Mouse (Mus musculus) MEL (cell line): ENCODE results near the gene Crygc. TPM values are rescaled to one million over a fixed set of nuclear protein-coding genes. Genes with fewer than 3 reads are reported as not detected.

Source experiments
- DNase-seq: peaks from one replicate; pipeline ENCODE4 v3.0.0; 2011; ENCODE audit warnings: low read depth, low spot score
- H3K27ac ChIP-seq: 2 replicates; pipeline ENCODE4 v1.5.1; 2012; ENCODE audit warnings: low read depth, mild to moderate bottlenecking, control low read depth, low read length, moderate library complexity; ENCODE audit not compliant: control insufficient read depth
- H3K27me3 ChIP-seq, 2 experiments: fragments of 150-350 bp in 1 of 2; sonication (generic) in 1 of 2; 2 replicates each; pipeline ENCODE4 v1.6.1; 2012; ENCODE audit warnings: low read length in 2 of 2, mild to moderate bottlenecking in 2 of 2, improper control_type of control experiment in 1 of 2, moderate library complexity in 1 of 2; ENCODE audit not compliant: insufficient read depth in 2 of 2, control insufficient read depth in 1 of 2
- H3K36me3 ChIP-seq, 2 experiments: 2 replicates each; pipeline ENCODE4 v1.6.1; 2012 to 2014; ENCODE audit warnings: low read length in 2 of 2, improper control_type of control experiment in 1 of 2, inconsistent platforms in 1 of 2, mild to moderate bottlenecking in 1 of 2; ENCODE audit not compliant: insufficient read depth in 2 of 2, control insufficient read depth in 1 of 2
- H3K4me1 ChIP-seq, 2 experiments: fragments of 150-350 bp in 1 of 2; sonication (generic) in 1 of 2; 2 replicates each; pipeline ENCODE4 v1.6.1; 2012; ENCODE audit warnings: low read length in 2 of 2, improper control_type of control experiment in 1 of 2, mild to moderate bottlenecking in 1 of 2; ENCODE audit not compliant: insufficient read depth in 2 of 2, control insufficient read depth in 1 of 2
- H3K4me3 ChIP-seq, 2 experiments: fragments of 150-350 bp in 1 of 2; sonication (generic) in 1 of 2; 2 replicates each; pipeline ENCODE4 v1.5.1; 2012; ENCODE audit warnings: low read depth in 2 of 2, low read length in 2 of 2, mild to moderate bottlenecking in 2 of 2, moderate library complexity in 2 of 2, control low read depth in 1 of 2, improper control_type of control experiment in 1 of 2; ENCODE audit not compliant: control insufficient read depth in 1 of 2, insufficient read depth in 1 of 2
- H3K79me2 ChIP-seq: 2 replicates; pipeline ENCODE4 v1.6.1; 2012; ENCODE audit warnings: mild to moderate bottlenecking, low read length, moderate library complexity; ENCODE audit not compliant: control insufficient read depth, poor library complexity, insufficient read depth
- H3K9ac ChIP-seq: 2 replicates; pipeline ENCODE4 v1.6.1; 2012; ENCODE audit warnings: low read depth, mild to moderate bottlenecking, control low read depth, low read length, moderate library complexity; ENCODE audit not compliant: control insufficient read depth, poor library complexity, severe bottlenecking
- H3K9me3 ChIP-seq: fragments of 150-350 bp; sonication (generic); replicated peaks from 2 replicates; pipeline ENCODE4 v1.6.1; 2012; ENCODE audit warnings: mild to moderate bottlenecking, low read length, improper control_type of control experiment, moderate library complexity; ENCODE audit not compliant: insufficient read depth
- ELF1 ChIP-seq: IDR thresholded peaks from 2 replicates; pipeline ENCODE4 v1.6.1; 2014; ENCODE audit warnings: low read depth, mild to moderate bottlenecking, inconsistent platforms, low read length, improper control_type of control experiment, moderate library complexity
- EP300 ChIP-seq, 2 experiments: IDR thresholded peaks; 2 replicates each; pipeline ENCODE4 v1.6.1; 2011; ENCODE audit warnings: improper control_type of control experiment in 2 of 2, low read length in 2 of 2, low read depth in 1 of 2, mild to moderate bottlenecking in 1 of 2
- JUND ChIP-seq: IDR thresholded peaks from 2 replicates; pipeline ENCODE4 v1.6.1; 2011; ENCODE audit warnings: low read depth, mild to moderate bottlenecking, improper control_type of control experiment, low read length
- KAT2A ChIP-seq: conservative IDR thresholded peaks from 2 replicates; pipeline ENCODE4 v1.6.1; 2012; ENCODE audit warnings: low read depth, low read length, improper control_type of control experiment, inconsistent platforms
- MAX ChIP-seq: IDR thresholded peaks from 2 replicates; pipeline ENCODE4 v1.6.1; 2011; ENCODE audit warnings: low read length, improper control_type of control experiment
- MAZ ChIP-seq: IDR thresholded peaks from 2 replicates; pipeline ENCODE4 v1.6.1; 2012; ENCODE audit warnings: low read depth, mild to moderate bottlenecking, inconsistent platforms, low read length, improper control_type of control experiment
- MXI1 ChIP-seq: IDR thresholded peaks from 2 replicates; pipeline ENCODE4 v1.6.1; 2011; ENCODE audit warnings: mild to moderate bottlenecking, low read depth, low read length, improper control_type of control experiment
- MYC ChIP-seq: IDR thresholded peaks from 2 replicates; pipeline ENCODE4 v1.6.1; 2011; ENCODE audit warnings: low read depth, mild to moderate bottlenecking, low read length, improper control_type of control experiment, moderate library complexity
- NRF1 ChIP-seq: IDR thresholded peaks from 2 replicates; pipeline ENCODE4 v1.6.1; 2014; ENCODE audit warnings: low read depth, mild to moderate bottlenecking, inconsistent platforms, low read length, improper control_type of control experiment, moderate library complexity; ENCODE audit not compliant: poor library complexity, insufficient read depth, severe bottlenecking
- POLR2AphosphoS2 ChIP-seq: IDR thresholded peaks from 2 replicates; pipeline ENCODE4 v1.6.1; 2011; ENCODE audit warnings: low read length, improper control_type of control experiment
- RAD21 ChIP-seq: IDR thresholded peaks from 2 replicates; pipeline ENCODE4 v1.6.1; 2011; ENCODE audit warnings: mild to moderate bottlenecking, low read depth, low read length, improper control_type of control experiment
- RCOR1 ChIP-seq: IDR thresholded peaks from 2 replicates; pipeline ENCODE4 v1.6.1; 2012; ENCODE audit warnings: low read depth, mild to moderate bottlenecking, inconsistent platforms, low read length, improper control_type of control experiment
- SMC3 ChIP-seq: IDR thresholded peaks from 2 replicates; pipeline ENCODE4 v1.6.1; 2011; ENCODE audit warnings: low read depth, low read length, improper control_type of control experiment
- TBP ChIP-seq: IDR thresholded peaks from 2 replicates; pipeline ENCODE4 v1.8.0; 2011; ENCODE audit warnings: low read depth, low read length, improper control_type of control experiment
- USF2 ChIP-seq, 2 experiments: IDR thresholded peaks; 2 replicates each; pipeline ENCODE4 v1.6.1; 2011 to 2012; ENCODE audit warnings: improper control_type of control experiment in 2 of 2, low read length in 2 of 2, borderline replicate concordance in 1 of 2, inconsistent platforms in 1 of 2, low read depth in 1 of 2, mild to moderate bottlenecking in 1 of 2; ENCODE audit not compliant: insufficient read depth in 1 of 2
- ZC3H11A ChIP-seq: IDR thresholded peaks from 2 replicates; pipeline ENCODE4 v1.6.1; 2012; ENCODE audit warnings: low read depth, mild to moderate bottlenecking, inconsistent platforms, low read length, improper control_type of control experiment
- ZMIZ1 ChIP-seq: IDR thresholded peaks from 2 replicates; pipeline ENCODE4 v1.6.1; 2012; ENCODE audit warnings: low read depth, mild to moderate bottlenecking, inconsistent platforms, low read length, improper control_type of control experiment, moderate library complexity
- polyA plus RNA-seq, 2 experiments: library from polyadenylated mRNA; stranded (reverse) in 1 of 2; unstranded in 1 of 2; fragments of >175 nt in 1 of 2; fragments of >200 nt in 1 of 2; gene quantifications; 2 replicates each; pipeline versions ENCODE4 v1.2.1 to v1.2.4; 2012; ENCODE audit warnings: low replicate concordance in 2 of 2, low read depth in 1 of 2; ENCODE audit not compliant: insufficient read length in 2 of 2, insufficient read depth in 1 of 2, missing spikeins in 1 of 2
- total RNA-seq: library from RNA; depleted of rRNA; stranded (reverse); fragments of 300-350 nt; gene quantifications from 2 replicates; pipeline ENCODE4 v1.2.3, GENCODE M21; 2012; rRNA removed

The Crygc gene
- total RNA-seq (not detected in 2 replicates), polyA plus RNA-seq (not detected)

- Histone ChIP-seq H3K27me3 (no peaks in the 10 kb centered on the region; a peak in 1 of 4 replicates), H3K9ac (no peak within 1 kb of the TSS), H3K9me3 (no peaks in the 10 kb centered on the region), H3K79me2 (no peaks in the 10 kb centered on the region), H3K4me1 (no peaks in the 10 kb centered on the region), H3K27ac (no peak within 1 kb of the TSS), H3K36me3 (no peaks in the 10 kb centered on the region), H3K4me3 (no peak within 1 kb of the TSS)
- no peak for DNase-seq
- no peak for TF ChIP-seq MAX
- no peak for TF ChIP-seq NRF1
- no peak for TF ChIP-seq RAD21
- no peak for TF ChIP-seq EP300 (IDR thresholded peaks at IDR 0.05; ENCODE audit: low read depth in 1 of 2, low read length in 2 of 2)
Observed at GRCm38 (mm10) chr1:65073589-65073988, at the start of gene Crygc. Gene Crygc, minus strand, starts transcription at chr1:65073689.

DNA sequence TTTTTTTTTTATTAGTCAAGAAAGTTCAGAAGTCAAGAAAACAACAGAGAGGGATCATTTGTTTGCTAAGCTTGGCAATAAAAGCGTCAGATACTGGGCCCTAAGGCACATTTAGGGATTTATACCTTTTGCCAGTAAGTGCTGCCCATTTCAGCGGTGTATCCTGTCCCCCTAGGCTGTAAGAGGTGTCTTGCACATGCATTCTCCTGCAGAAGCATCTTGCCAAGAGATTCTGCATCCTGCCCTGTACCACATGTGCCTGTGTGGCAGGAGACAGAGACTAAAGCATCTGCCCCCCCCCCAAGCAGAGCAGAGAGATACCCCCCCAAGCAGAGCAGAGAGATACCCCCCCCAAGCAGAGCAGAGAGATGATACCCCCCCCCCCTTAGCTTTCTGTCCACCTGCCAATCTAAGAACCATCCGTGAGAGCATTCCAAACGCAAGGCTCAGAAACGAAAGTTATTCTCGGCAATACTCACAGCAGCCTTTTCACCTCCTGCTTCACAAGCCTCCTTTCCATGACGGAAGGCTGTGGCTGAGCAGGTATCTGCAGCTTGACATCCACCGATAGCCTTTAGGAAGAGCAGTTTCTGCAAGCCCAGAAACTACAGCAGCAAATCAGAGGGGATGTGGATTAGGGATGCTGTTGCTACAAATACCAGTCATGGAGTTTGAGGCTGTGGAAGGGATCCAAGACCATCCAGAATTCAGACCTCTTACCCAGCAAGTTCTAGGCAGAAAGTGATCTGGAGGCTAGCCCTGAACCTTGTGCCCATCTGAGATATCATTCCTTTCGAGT, 49.3 kb upstream of the Crygc start, which contains the start of gene D630023F18Rik:
TSS of gene D630023F18Rik (minus strand) at position 641 of the 799 bp plus-strand sequence.
- H3K27ac ChIP-seq: no peak within 1 kb of the TSS
- no peaks in the 10 kb centered on the region for H3K36me3 ChIP-seq
- no peak for TF ChIP-seq POLR2AphosphoS2
- TF ChIP-seq ZC3H11A: no peak
- TF ChIP-seq ELF1: no peak
- no peak for TF ChIP-seq ZMIZ1
- TF ChIP-seq USF2 (IDR thresholded peaks at IDR 0.05; ENCODE audit: borderline replicate concordance in 1 of 2, insufficient read depth in 1 of 2, low read depth in 1 of 2, low read length in 2 of 2): no peak
- TF ChIP-seq EP300 (IDR thresholded peaks at IDR 0.05; ENCODE audit: low read depth in 1 of 2, low read length in 2 of 2): no peak
- no peak for TF ChIP-seq RAD21
- TF ChIP-seq NRF1: no peak
- TF ChIP-seq JUND: no peak
- TF ChIP-seq MAX: no peak
- no peak for TF ChIP-seq KAT2A
- TF ChIP-seq, all 39 proteins: peak for 0
- H3K4me3 ChIP-seq: no peak within 1 kb of the TSS
- no peaks in the 10 kb centered on the region for H3K9me3 ChIP-seq
- DNase-seq: no peak
- H3K9ac ChIP-seq: no peak within 1 kb of the TSS
- no peaks in the 10 kb centered on the region for H3K4me1 ChIP-seq
- H3K27me3 ChIP-seq: no peaks in the 10 kb centered on the region; a peak in 1 of 4 replicates
- no peaks in the 10 kb centered on the region for H3K79me2 ChIP-seq

GRCm38 (mm10) chr1:65119438-65119837, 45.9 kb upstream of the Crygc start, which contains the start of gene Gm28845:
Gene Gm28845, minus strand, starts transcription at chr1:65119558.
- no peaks in the 10 kb centered on the region for H3K36me3 ChIP-seq
- H3K27me3 ChIP-seq: no peaks in the 10 kb centered on the region; a peak in 1 of 4 replicates
- H3K27ac ChIP-seq: no peak within 1 kb of the TSS
- no peaks in the 10 kb centered on the region for H3K79me2 ChIP-seq
- H3K9me3 ChIP-seq: no peaks in the 10 kb centered on the region
- no peak within 1 kb of the TSS for H3K4me3 ChIP-seq
- H3K4me1 ChIP-seq: no peaks in the 10 kb centered on the region
- DNase-seq: no peak
- no peak for TF ChIP-seq MYC
- no peak for TF ChIP-seq SMC3
- TF ChIP-seq JUND: no peak
- no peak for TF ChIP-seq MAZ
- no peak for TF ChIP-seq RCOR1
- TF ChIP-seq MXI1: no peak
- no peak for TF ChIP-seq TBP
- no peak for TF ChIP-seq RAD21
- no peak within 1 kb of the TSS for H3K9ac ChIP-seq
